Mouse (Mus musculus) embryo, embryonic 10 days (tissue): ENCODE results near the gene Adtrp.

Experiments
- DNase-seq: peaks from one replicate; pipeline ENCODE4 v3.0.0-alpha.2; 2015; ENCODE audit warnings: low spot score

Adtrp gene

GRCm38 (mm10) chr13:41847516-41848126 lies at the start of gene Adtrp:
Adtrp (minus strand) TSS chr13:41847684.
- DNase-seq = no peak

- DNase-seq = no peak
Observed at GRCm38 (mm10) chr13:41892016-41892415, 44.5 kb upstream of the Adtrp start.

GRCm38 (mm10) chr13:41890618-41891017 lies 43.1 kb upstream of the Adtrp start:
- DNase-seq = no peak

- DNase-seq = no peak
Observed at GRCm38 (mm10) chr13:41890111-41890600, 42.7 kb upstream of the Adtrp start.

GRCm38 (mm10) chr13:41888644-41889043 lies 41.2 kb upstream of the Adtrp start:
- no peak for DNase-seq

GRCm38 (mm10) chr13:41886120-41886519 lies 38.6 kb upstream of the Adtrp start:
- no peak for DNase-seq

GRCm38 (mm10) chr13:41883665-41884291 lies 36.3 kb upstream of the Adtrp start:
- no peak for DNase-seq

- no peak for DNase-seq
Observed at GRCm38 (mm10) chr13:41881201-41881600, 33.7 kb upstream of the Adtrp start.

GRCm38 (mm10) chr13:41880525-41880924 lies 33.0 kb upstream of the Adtrp start:
- DNase-seq = no peak

- no peak for DNase-seq
Observed at GRCm38 (mm10) chr13:41872686-41873085, 25.2 kb upstream of the Adtrp start.

GRCm38 (mm10) chr13:41872161-41872562 lies 24.7 kb upstream of the Adtrp start:
- peak; percentile 54 for DNase-seq

- DNase-seq = no peak
Observed at GRCm38 (mm10) chr13:41867533-41867932, 20.0 kb upstream of the Adtrp start.

GRCm38 (mm10) chr13:41865575-41865974 lies 18.1 kb upstream of the Adtrp start:
- no peak for DNase-seq

GRCm38 (mm10) chr13:41865071-41865470 lies 17.6 kb upstream of the Adtrp start:
- DNase-seq = no peak

GRCm38 (mm10) chr13:41860603-41861405 lies 13.3 kb upstream of the Adtrp start:
- no peak for DNase-seq

- peak; percentile 62 for DNase-seq
Observed at GRCm38 (mm10) chr13:41855206-41856185, 8.0 kb upstream of the Adtrp start.

- DNase-seq = no peak
Observed at GRCm38 (mm10) chr13:41850727-41851378, 3.4 kb upstream of the Adtrp start.

GRCm38 (mm10) chr13:41846516-41846915 lies 968 bp downstream of the Adtrp start:
- no peak for DNase-seq

- DNase-seq = no peak
Observed at GRCm38 (mm10) chr13:41845013-41845412, 2.5 kb downstream of the Adtrp start.

GRCm38 (mm10) chr13:41844071-41844470 lies 3.4 kb downstream of the Adtrp start:
- DNase-seq = no peak

- no peak for DNase-seq
Observed at GRCm38 (mm10) chr13:41833614-41834139, 13.8 kb downstream of the Adtrp start.
